Mouse (Mus musculus): ENCODE results near the gene Gba2.
A peak's percentile ranks its signal among the peaks of the same experiment; 100 is the strongest.
"Not testable (repeated sequence)": the region's sequence is repeated elsewhere in the genome, so short reads cannot be mapped to it uniquely, and the experiment has no call there.

Gene Gba2

DNA sequence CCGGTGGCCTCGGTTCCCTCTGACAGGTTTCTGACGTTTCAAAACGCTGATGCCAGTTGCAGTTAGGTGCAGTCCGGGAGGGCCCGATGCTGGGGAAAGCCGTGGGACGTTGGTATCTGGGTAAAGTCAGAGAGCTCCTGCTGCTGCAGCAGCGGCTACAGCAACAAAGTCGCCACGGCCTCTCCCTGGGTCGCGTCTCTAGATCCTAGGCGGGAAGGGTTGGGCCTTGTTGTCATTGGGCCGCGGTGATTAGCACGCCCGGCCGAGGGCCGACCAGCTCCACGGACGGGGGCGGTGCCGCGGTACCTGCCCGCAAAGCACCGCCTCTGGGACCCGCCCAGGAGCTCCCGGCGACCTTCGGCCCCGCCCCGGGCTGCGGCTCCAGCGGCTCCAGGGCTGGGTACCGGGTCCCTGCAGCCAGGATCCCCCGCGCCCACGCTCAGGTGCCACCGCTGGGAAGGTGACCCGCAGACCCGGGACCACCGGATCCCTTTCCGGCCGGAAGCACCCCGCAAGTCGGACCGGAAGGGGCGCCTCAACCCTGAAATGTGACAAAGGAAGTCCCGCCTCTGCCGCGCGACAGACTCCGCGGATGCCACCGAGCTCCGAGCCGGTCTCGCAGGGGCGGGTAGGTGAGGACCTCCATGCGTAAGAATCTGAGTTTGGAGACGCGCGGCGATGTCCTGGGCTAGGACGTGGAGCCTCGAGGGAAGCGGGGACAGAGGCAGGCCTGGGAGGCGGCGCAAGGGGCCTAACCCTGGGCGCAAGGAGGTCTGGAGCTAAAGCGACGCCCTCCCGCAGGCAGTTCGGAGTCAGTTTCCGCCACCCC, at the start of gene Gba2, which contains the start of gene Rgp1:
Gene Gba2 (minus strand): TSS at position 498 of the 829 bp plus-strand sequence.
Gene Rgp1 (plus strand): TSS at position 340 of the 829 bp plus-strand sequence.
- peak; percentile 77 for DNase-seq (ENCODE audit: extremely low read depth, low read depth)

DNA sequence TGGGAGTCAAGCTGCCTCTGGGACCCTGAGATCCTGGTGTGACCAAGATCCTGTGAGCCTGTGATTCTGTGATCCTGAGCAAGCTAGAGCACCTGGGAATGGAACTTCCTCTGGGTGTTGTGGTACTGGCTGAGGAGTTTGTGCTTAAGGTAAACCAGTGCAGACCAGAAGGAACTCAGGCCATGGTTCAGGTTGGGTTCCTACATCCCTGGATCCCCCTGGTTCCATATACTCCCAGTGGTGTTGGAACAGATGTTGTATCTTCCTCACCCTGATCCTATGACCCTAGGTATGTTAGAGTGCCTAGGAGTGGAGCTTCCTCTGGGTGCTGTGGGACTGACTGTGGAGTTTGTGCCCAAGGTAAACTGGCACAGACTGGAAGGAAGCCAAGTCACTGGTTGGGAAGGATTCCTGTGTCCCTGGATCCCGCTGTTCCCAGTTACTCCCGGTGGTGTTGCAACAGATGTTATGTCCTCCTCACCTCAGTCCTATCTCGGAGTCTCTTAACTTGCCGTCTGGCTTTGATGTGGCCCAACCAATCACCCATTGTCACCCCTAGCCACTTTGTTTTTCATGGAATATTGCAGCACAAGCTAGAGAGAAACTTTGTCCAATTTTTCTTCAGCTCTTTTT, 41.6 kb upstream of the Gba2 start:
- DNase-seq (ENCODE audit: extremely low read depth, low read depth), result no peak

DNA sequence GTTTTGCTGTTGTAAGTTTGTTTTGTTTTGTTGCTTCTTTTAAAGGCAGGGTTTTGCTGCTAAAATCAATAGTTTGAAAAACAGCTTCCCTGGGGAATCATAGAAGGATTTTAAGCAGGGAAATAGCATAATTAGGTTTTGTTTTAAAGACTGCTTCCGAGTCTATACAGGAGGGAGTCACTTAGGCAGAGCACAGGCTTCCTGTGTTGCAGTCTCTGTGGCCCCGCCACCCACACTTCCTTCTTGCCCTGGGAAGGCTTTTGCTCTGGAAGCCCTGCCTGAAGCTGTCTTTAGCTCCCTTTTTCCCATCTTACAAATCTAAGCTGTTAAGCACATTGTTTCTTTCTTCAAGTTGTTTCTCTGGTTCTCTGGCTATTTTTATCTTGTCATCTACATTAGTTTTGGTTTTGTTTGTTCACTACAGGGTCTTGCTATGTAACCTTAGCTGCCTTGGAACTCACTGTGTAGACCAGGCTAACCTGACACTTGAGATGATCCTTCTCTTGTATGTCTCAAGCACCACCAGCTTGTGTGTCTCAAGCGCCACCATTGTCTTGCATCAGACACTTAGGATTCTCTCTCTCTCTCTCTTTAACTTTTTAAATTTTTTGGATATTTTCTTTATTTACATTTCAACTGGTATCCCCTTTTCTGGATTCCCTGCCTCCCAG, 34.5 kb upstream of the Gba2 start:
- peak; percentile 83 for DNase-seq (ENCODE audit: extremely low read depth, low read depth)

DNA sequence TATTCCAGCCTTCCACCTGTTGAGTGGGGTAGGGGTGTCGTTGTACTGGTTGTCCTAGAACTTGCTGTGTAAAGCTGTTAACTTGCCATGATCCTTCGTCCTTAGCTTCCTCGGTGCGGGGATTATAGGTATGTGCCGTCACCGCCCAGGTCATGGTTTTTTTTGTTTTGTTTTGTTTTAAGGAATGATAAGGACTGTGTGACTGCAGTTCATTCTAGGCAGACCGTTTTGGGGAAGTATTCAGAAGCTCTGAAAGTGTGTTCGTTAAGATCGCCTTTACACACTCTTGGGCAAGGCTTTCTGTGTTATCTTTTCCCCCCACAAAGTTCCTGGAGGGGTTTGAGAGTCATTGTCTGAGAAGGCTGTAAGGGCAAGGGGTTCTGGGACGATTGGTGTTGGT, 33.9 kb upstream of the Gba2 start:
- DNase-seq (ENCODE audit: extremely low read depth, low read depth), result peak; percentile 95

DNA sequence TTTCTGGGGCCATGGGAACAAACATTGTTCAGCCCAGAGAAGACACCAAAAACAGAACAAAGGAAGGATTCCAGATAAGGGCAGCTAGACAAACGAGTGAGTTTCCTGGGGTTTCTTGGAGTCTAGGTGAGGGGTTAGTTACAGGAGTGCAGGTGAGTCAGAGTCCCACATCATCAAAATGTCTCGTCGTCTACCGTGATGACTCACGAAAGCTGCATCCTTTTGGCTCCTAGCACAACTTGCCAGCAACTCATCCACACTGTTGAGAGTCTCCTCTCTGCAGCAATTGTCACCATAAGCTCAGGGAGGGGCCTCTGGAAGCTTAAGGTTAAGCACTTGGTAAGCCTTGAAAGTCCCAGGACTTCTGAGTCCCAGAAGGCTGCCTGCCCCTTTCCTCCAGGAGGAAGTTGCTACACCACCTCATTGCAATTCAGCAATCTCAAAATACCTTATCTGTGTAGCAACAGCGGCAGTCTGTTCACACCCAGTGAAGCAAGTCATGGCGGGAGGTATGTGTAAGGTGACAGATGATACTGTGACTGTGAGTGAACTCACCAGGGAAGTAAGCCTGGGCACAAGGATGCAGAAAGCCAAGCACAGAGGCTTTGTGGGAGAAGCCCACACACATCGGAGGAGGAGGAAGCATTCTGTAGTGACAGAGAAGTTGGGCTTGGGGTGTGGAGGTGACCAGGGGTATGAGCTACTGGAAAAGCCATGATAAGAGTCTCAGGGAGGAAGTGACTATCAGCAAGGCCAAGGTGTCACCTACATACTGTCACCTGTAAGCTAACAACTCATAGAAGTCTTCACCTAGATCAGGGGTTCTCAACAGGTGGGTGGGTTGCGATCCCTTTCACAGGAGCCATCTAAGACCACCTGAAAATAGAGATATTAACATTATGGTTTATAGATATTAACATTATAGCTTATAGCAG, 26.3 kb upstream of the Gba2 start:
- peak; percentile 92 for DNase-seq (ENCODE audit: extremely low read depth, low read depth)

DNA sequence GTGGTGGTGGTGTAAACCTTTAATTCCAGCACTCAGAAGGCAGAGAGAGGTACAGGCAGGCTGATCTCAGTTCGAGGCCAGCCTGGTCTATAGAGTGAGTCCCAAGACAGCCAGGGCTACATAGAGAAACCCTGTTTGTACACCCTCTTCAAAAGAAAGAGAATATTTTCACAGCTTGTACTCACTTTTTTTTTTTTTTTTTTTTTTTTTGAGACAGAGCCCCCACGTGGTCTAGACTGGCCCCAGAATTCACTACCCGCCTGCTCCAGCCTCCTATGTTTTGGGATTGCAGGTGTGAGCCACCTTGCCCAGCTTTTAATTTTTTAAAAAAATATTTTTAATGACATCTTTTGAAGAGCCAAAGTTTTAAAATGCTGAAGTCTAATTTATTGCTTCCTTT, 25.4 kb upstream of the Gba2 start:
- no peak for DNase-seq (ENCODE audit: extremely low read depth, low read depth)

DNA sequence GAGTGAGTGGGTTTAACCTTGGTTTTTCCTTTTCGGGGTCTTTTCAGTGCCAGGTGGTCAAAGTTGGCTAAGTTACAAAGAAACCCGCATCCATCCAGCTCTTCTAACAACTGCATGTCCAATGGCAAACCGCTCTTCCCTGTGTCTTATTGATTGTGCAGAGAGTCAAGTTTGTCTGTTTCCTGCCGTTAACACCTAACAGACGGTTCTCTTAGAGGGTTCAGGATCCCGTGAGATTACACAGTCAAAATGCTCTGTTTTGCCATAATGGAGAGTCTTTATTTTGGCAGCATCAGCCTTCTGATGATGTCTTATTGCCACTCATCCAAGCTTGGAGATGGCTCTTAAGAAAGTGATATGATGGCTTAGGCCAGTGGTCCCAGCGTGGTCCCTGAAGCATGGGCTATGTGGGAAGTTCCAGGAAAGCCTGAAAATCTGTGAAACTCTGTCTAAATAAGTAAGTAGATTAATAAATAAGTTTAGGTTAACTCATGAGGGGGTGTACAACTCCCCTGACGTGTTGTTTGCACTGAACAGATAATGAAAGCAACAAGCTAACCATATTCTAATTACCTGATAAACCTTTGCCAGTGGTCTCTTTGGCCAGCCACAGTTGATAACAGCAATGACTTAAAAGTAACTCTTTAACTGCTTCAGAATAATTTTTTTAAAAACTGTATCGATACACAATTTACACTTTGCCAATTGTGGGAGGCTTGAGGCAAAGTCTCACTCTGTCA, 21.7 kb upstream of the Gba2 start:
- no peak for DNase-seq (ENCODE audit: extremely low read depth, low read depth)

DNA sequence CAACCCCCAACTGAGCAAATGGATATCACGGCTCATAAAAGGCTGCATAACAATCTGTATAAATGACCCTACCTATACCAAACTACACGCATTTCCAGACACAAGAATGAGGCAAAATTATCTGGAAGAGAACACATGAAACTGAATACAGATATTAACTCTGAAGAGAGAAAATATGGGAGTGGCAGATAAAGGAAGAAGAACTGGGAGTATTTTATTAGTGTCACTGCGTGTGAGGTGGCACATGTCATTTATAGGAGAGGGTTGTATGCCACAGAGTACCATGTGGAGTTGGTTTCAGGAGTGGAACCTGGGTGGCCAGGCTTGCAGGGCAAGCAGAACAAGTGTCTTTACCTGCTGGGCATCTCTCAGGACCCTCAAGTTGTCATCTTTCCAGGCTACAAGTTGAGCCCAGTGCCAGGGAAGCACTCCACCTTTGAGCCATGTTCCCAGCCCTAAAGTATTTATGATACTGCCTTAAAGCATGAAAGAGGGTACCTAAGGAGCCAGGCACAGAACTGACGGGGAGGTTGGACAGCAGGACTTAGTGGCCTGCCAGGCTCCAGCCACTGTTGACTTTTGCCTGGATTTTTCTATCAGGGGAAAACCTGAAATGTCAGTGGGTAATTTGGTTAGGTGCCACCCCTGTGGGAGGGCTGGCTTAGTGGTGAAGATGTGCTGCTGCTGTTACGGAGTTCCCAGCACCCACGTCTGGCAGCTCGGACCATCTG, 20.1 kb upstream of the Gba2 start:
- DNase-seq (ENCODE audit: extremely low read depth, low read depth), result peak; percentile 45

DNA sequence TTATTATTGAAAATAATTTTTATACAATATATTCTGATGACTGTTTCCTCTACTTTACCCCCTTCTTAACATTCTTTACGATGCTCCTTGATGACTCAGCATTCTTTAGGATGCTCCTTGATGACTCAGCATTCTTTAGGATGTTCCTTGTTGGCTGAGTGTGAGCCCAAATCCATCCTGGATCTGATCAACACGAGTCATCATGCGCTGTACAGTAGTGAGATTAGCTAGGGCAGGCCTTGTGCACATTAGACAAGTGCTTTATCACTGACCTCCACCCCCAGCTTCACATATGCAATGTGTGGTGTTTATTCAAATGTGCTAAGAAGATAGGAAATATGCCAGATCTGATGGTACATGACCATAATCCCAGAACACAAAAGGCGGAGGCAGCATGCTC, 19.5 kb upstream of the Gba2 start:
- DNase-seq (ENCODE audit: extremely low read depth, low read depth), result no peak

DNA sequence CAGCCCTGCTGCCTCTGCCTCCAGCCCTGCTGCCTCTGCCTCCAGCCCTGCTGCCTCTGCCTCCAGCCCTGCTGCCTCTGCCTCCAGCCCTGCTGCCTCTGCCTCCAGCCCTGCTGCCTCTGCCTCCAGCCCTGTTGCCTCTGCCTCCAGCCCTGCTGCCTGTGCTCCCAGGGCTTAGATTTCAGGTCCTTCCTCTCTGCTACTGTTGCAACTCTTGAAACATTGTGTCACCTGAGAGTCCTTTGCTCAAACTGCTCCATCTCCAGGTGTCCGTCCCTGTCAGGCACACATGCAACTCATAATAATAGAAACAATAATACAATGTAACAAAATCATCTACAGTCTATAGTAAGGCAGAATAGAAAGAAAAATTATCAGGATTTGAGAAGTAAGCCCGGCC, 17.9 kb upstream of the Gba2 start:
- DNase-seq (ENCODE audit: extremely low read depth, low read depth), result not testable (repeated sequence)

DNA sequence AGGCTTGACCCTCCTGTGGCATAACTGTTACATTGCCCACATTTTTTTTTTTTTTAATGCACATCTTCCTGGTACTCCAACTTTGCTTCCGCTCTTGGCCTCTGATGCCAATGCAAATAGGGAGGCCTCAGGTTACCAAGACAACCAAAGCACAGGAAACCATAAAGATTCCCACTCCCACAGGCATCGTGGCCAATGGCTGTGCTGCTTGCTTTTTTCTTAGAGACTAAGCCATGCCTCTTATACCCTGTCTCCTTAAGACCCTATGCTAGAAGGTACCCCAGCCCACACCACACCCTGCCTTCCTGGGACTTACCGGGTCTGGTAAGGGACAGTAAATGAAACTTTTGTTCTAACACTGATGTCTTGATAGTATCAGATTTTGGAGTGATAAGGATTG, 14.8 kb upstream of the Gba2 start:
- no peak for DNase-seq (ENCODE audit: extremely low read depth, low read depth)

DNA sequence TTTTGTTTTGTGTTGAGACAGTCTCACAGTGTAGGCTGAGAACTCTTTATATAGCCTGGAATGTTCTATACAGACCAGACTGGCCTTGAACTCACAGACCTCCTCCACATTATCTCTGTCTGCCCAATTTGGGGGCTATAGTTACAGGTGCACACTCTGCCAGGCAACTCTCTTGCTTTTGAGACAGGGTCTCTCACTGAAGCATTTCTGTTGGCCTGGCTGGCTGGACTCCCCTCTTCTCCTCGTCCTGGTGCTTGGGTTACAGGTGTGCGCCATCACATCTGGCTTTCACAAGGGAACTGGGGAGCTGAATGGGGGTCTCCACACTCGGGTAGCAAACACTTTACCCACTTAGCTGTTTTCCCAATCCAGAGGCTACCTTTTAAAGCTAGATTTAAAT, 13.3 kb upstream of the Gba2 start:
- DNase-seq (ENCODE audit: extremely low read depth, low read depth), result no peak

DNA sequence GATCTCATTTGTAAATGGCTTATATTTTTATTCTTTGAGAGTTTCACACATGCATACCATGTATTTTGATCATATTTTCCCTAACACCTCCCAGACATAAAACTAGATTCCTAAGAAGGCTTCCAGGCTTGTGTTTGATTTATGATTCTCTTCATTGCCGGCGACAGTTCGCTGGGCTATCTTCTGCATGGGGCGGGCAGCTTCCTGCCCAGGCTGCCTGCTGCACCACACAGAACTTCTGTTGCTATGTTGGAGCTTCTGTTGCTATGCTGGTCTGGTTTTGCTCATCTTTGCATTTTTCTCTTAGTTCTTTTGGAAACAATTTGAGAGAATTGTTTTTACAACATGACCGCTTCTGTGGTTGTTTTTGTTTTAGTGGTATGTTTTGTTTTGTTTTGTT, 12.9 kb upstream of the Gba2 start:
- DNase-seq (ENCODE audit: extremely low read depth, low read depth), result no peak

DNA sequence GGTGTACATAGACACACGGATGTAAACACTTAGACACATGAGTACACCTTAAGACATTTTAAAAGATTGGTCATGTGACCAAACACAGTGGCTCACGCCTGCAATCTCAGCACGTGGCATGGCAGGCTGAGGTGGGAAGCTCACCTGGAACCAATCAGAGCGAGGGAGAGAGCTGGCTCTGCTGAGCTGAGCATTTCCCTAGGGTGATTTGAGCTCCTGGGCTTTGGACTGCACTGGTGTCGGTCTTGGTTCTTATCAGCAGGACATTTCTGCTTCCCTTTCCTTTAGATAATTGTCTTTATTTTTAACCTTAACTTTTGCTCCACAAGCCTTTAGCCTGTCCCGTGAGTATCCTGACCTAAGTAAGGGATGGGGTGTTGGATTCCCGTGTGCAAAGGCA, 9.0 kb upstream of the Gba2 start:
- no peak for DNase-seq (ENCODE audit: extremely low read depth, low read depth)

DNA sequence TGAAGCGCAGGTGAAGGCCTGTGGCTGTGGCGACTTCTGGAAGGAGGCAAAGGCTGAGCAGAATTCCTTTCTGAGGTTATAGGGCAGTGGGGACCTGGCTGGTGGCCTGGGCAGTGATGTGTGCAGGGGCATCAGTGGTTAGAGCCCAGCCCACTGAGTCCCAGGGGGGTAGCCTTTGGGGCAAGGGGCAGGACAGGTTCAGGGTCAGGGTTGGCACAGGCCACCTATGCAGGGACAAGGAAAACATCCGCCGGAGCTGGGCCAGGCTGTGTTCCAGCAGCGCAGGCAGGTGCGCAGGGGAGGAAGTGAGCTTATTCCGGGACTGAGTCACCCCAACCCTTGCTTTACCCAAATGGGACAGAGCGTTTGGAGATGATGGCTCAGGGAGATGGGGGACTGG, 7.7 kb upstream of the Gba2 start:
- no peak for DNase-seq (ENCODE audit: extremely low read depth, low read depth)

DNA sequence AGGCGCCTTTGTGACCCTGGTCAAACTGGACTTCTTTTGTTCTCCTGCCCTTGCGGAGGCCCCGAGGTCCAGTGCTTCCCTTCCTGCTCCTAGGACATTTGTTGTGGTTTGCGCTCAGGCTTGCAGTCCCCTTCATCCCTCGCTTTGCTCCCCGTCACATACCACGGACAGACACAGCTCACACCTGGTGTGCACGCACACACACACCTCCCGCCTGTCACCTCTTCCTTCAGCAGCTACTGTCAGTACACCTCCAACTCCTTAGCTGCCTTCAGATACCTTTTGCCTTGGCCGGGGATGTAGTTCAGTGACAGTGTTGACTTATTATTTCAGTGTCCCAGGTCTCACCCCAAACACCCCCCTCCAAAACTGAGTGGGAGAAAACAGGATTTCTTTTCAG, 7.0 kb upstream of the Gba2 start:
- no peak for DNase-seq (ENCODE audit: extremely low read depth, low read depth)

DNA sequence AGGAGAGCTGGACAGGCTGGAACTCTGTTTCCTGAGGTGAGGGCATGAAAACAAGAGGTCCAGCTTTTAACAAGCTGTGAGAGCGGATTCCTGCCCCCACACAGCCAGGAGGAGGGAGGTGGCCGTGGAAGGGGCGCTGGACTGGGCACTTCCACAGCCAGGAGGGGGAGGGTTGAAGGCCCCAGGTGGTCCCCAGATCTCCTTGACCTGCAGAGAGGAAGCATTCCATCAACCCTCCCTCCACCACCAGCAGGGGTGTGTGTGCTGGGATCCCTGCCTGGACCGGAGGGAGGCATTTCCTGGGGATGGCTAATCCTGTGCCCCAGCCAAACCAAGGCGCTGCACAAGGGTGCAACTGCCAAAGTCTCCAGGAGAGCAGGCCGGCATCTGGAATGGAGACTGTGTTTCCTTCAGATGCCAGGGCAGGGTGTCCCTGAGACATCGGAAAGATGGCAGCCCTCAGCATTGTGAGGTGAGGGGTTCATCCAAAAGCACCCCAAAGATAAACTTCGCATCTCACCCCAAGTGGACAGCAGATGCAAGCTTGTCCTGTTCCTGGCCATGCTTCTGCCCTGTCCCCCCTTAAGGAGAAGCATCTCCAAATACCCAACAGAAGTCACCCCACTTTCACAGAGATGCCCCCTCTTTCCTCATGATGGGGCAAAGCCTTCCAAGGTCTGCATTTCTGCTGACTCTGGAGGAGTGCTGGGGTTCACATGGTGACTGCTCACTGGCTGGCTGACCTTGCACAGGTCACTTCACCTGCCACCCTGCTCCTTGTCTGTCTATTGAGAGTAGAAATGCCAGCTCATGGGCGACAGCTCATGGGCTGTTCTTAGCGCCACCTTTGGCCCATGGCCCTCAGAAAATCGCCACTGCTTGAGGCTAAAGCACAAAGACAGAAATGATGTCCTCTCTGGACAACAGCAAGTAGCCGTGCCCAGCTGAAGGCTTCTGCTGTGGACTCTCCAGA, 6.1 kb upstream of the Gba2 start, which contains the start of gene Msmp:
Gene Msmp (minus strand): TSS at position 51 of the 973 bp plus-strand sequence.
- no peak for DNase-seq (ENCODE audit: extremely low read depth, low read depth)

DNA sequence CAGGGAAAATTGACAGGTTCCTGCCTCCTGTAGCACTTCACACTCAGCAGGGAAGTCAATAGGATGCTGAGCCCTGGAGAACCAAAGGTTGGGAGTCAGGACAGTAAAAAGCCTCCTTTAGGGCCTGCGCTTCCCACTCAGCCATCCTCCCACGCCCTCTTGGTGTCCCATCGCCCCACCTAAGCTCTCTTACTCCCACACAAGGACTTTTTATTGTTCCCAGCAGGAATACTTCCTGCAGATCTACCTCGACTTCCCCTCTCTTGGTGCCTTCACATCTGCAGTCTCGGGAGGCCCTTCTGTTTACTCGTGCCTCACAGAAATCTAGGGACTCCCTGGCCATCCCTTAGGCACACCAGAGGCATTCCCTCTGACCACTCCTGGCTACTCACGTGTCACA, 4.7 kb upstream of the Gba2 start:
- no peak for DNase-seq (ENCODE audit: extremely low read depth, low read depth)

DNA sequence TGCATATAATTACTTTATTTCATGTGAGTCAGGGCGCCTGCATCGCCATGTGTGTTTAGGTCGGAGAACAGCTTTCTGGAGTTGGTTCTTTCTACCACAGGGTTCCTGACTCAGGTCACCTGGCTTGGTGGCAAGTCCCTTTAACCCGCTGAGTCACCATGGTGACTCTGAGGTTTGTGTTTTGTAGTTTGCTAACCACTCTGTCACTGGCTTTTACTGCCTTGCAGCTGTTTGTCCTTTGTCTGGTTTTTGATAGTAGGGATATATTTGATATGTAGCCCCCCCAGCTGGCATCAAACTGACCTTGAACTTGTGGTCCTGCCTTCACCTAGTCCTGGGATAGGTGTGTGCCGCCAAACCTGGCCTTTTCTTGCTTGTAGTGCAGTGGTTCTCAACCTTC, 3.6 kb upstream of the Gba2 start:
- no peak for DNase-seq (ENCODE audit: extremely low read depth, low read depth)

Data from MEL-GATA-1-ER (cell line).